Mouse (Mus musculus): Measurements from ENCODE around the gene Nkpd1.

DNA sequence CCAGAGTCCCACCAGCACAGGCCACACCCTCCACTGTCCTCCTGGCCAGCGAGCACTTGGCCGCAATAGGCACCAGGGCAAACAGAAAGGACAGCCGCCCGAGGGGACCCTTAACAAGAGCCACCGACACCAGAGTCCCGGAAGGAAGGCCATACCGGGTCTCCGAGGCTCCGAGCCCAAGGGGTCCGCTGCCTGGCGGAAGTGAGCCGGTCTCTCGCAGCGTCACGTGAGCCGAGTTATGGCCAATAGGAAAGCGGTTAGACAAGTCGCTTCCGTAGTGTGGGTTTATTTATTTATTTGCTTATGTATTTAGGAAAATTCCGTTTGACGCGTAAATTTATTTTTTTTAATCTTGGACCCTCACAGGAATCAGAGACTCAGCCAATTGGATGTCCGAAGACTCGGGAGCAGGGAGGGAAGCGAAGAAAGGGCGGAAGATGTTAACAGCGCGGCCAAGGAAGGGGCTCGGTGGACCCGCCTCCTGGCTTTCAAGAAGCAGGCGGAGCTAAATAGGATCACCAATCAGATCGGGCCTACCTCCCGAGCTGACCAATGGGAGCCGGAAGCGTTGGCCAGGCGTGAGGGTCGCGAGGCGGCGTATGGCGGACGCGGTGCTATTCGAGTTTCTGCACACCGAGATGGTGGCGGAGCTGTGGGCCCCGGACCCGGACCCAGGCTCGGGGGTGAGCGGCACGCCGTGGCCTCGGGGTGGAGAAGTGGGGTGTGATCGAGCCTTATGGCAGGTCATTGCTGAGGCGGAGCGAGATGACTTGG is 9.3 kb upstream of the Nkpd1 start, which contains the start of the genes Bloc1s3 and Trappc6a:
- TF ChIP-seq CTCF (IDR thresholded peaks at IDR 0.05; ENCODE audit: low read depth, low read length) (no peak), POLR2A (IDR thresholded peaks at IDR 0.05; ENCODE audit: borderline replicate concordance, low read depth, low read length) (no peak)
